Mouse (Mus musculus): ENCODE measurements around the gene Leng1. TPM values are rescaled to one million over a fixed set of nuclear protein-coding genes. Genes with fewer than 3 reads are reported as not detected.
A peak's percentile ranks its signal among the peaks of the same experiment; 100 is the strongest.

Leng1 gene
- total and polyA plus RNA-seq, 3 experiments: 5.8 to 8.5 (median 6.7) TPM

DNA sequence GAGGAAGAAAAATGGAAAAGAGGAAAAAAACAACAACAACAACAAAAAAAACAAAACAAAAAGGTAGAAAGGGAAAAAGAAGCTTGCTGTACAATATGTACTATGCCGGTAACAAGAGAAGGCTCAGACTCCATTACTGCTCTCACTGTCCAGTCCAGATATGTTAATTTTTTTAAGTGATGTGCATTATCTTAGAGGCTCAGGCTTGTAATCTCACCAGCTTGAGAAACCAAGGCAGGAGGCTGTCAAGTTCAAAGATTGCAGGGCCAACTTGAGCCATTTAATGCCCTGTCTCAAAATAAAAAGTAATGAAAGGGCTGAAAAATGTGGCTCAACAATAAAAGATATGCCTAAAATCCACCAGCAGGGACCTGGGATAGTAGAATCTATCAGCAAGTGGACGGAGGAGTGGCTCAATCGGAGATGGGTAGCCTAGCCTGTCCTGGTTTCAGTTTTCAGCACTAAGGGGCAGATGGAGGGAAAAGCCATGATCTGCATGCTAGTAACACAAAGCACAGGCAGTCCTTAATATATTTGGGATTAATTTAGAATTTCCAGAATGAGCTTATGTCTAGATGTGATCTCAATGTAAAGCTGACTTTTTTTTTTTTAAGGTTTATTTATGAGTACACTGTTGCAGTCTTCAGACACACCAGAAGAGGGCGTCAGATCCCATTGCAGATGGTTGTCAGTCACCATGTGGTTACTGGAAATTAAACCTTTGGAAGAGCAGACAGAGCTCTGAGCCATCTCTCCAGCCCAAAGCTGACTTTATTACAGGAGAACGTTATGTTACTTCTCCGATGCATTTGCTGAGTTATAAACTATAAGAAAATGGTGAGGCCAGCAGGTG, 49.0 kb downstream of the Leng1 start:
- dilution Hi-C loops (cut with MboI; ENCODE audit: extremely low pct_ligation_motif_present, extremely low pct_unique_long_range_greater_than_20kb, low sequenced_read_pairs): no loop called here
- Histone ChIP-seq H3K9me3 (replicated peaks; ENCODE audit: low read length) (no peaks in the 10 kb centered on the region), H3K9ac (ENCODE audit: insufficient read depth, low read depth) (peak overlapping the region; percentile 46), H3K27ac (ENCODE audit: insufficient read depth, low read depth) (no peak overlapping the region; the same call in 1 of the 2 replicates), H3K27me3 (replicated peaks) (no peaks in the 10 kb centered on the region), H3K4me3 (replicated peaks in 1 of 3; ENCODE audit: low read depth in 2 of 3, low read length in 2 of 3, poor library complexity in 1 of 3) (peak overlapping the region; percentile 69 to 86 (median 85)), H3K79me2 (replicated peaks; ENCODE audit: control insufficient read depth, extremely low read depth, insufficient read depth, poor library complexity, severe bottlenecking) (no peaks in the 10 kb centered on the region), H3K36me3 (replicated peaks in 1 of 2; ENCODE audit: control insufficient read depth in 1 of 2, insufficient read depth in 1 of 2, low read length in 1 of 2) (peaks cover 16 to 28% of the 10 kb centered on the region in 2 experiments), H3K4me2 (ENCODE audit: insufficient read depth, low read depth, poor library complexity, severe bottlenecking) (peak overlapping the region; percentile 98), H3K4me1 (ENCODE audit: control insufficient read depth in 1 of 2, insufficient read depth in 2 of 2) (peaks cover 5 to 18% of the 10 kb centered on the region in 2 experiments)
- peak; percentile 76; the same call in 1 of the 2 replicates for TF ChIP-seq SIN3A (IDR thresholded peaks at IDR 0.05; ENCODE audit: low read length)
- TF ChIP-seq ZC3H11A (IDR thresholded peaks at IDR 0.05; ENCODE audit: low read depth, low read length): no peak
- TF ChIP-seq CHD1 (IDR thresholded peaks at IDR 0.05; ENCODE audit: low read depth, low read length): 0 out of 2 replicates have a peak, but pooled peaks have one; percentile 6
- peak; percentile 94 for TF ChIP-seq ZNF384 (IDR thresholded peaks at IDR 0.05; ENCODE audit: low read depth, low read length)
- TF ChIP-seq CTCF (conservative IDR thresholded peaks at IDR 0.05 in 1 of 2, IDR thresholded peaks at IDR 0.05 in 1 of 2; ENCODE audit: low read depth in 2 of 2, low read length in 2 of 2): peak; percentile 70 to 81
- TF ChIP-seq MYC (IDR thresholded peaks at IDR 0.05; ENCODE audit: low read depth, low read length): peak; percentile 96
- peak; percentile 65 for TF ChIP-seq MAX (IDR thresholded peaks at IDR 0.05; ENCODE audit: low read length)
- no peak for TF ChIP-seq ELF1 (IDR thresholded peaks at IDR 0.05; ENCODE audit: low read depth, low read length)
- TF ChIP-seq RAD21 (IDR thresholded peaks at IDR 0.05; ENCODE audit: low read depth, low read length): peak; percentile 37
- TF ChIP-seq SMC3 (IDR thresholded peaks at IDR 0.05; ENCODE audit: low read depth, low read length): peak; percentile 21
- TF ChIP-seq JUN (IDR thresholded peaks at IDR 0.05; ENCODE audit: insufficient read depth, low read depth, low read length): peak; percentile 24; the same call in 1 of the 2 replicates
- peak; percentile 90 for TF ChIP-seq MXI1 (IDR thresholded peaks at IDR 0.05; ENCODE audit: low read depth, low read length)
- no peak for TF ChIP-seq ETS1 (conservative IDR thresholded peaks at IDR 0.05; ENCODE audit: low read depth, low read length)
- in situ Hi-C loops (cut with MboI; ENCODE audit: low pct_ligation_motif_present, low pct_unique_long_range_greater_than_20kb, low sequenced_read_pairs): no loop called here
- no peak for DNase-seq (ENCODE audit: extremely low read depth)

DNA sequence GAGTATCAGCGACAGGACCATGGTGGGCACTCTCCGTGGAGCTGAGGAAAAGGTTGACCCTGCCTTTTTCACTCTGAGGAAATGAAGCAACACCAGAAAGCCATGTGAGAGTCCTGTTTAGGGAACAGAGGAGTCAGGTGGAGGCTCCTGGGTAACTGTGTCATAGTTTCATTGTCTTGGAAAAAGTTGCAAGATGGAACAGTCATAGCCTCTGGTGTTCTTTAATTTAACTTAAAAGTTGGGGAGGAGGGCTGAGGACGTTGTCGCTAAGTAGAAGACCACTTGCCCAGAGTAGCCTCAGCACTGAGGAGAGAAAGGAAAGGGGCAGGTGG, 49.6 kb downstream of the Leng1 start, which contains the start of gene Oscar:
TSS of gene Oscar (minus strand) at position 101 of the 332 bp plus-strand sequence.
- Histone ChIP-seq H3K9me3 (replicated peaks; ENCODE audit: low read length) (no peaks in the 10 kb centered on the region), H3K27me3 (replicated peaks) (no peaks in the 10 kb centered on the region), H3K4me2 (ENCODE audit: insufficient read depth, low read depth, poor library complexity, severe bottlenecking) (peak within 1 kb of the TSS; percentile 98), H3K36me3 (replicated peaks in 1 of 2; ENCODE audit: control insufficient read depth in 1 of 2, insufficient read depth in 1 of 2, low read length in 1 of 2) (peaks cover 15 to 23% of the 10 kb centered on the region in 2 experiments), H3K79me2 (replicated peaks; ENCODE audit: control insufficient read depth, extremely low read depth, insufficient read depth, poor library complexity, severe bottlenecking) (no peaks in the 10 kb centered on the region), H3K9ac (ENCODE audit: insufficient read depth, low read depth) (peak within 1 kb of the TSS; percentile 46), H3K27ac (ENCODE audit: insufficient read depth, low read depth) (no peak within 1 kb of the TSS; the same call in 1 of the 2 replicates), H3K4me1 (ENCODE audit: control insufficient read depth in 1 of 2, insufficient read depth in 2 of 2) (peaks cover 5 to 18% of the 10 kb centered on the region in 2 experiments), H3K4me3 (replicated peaks in 1 of 3; ENCODE audit: low read depth in 2 of 3, low read length in 2 of 3, poor library complexity in 1 of 3) (peak within 1 kb of the TSS; percentile 69 to 86 (median 85))
- dilution Hi-C loops (cut with MboI; ENCODE audit: extremely low pct_ligation_motif_present, extremely low pct_unique_long_range_greater_than_20kb, low sequenced_read_pairs): no loop called here
- TF ChIP-seq POLR2AphosphoS2 (IDR thresholded peaks at IDR 0.05; ENCODE audit: low read depth, low read length) (no peak), CHD1 (IDR thresholded peaks at IDR 0.05; ENCODE audit: low read depth, low read length) (0 out of 2 replicates have a peak, but pooled peaks have one; percentile 3)
- DNase-seq (ENCODE audit: extremely low read depth): no peak
- in situ Hi-C loops (cut with MboI; ENCODE audit: low pct_ligation_motif_present, low pct_unique_long_range_greater_than_20kb, low sequenced_read_pairs): no loop called here

Measured in CH12.LX (cell line).